Mouse (Mus musculus) small intestine, adult 2 months (tissue): ENCODE results near the gene Qrich1.

Experiments used
- CTCF ChIP-seq: fragments of 200-500 bp; IDR thresholded peaks from 2 replicates; pipeline ENCODE4 v1.5.1; 2012; ENCODE audit warnings: low read depth, mild to moderate bottlenecking, control low read depth, inconsistent platforms, low read length, moderate library complexity, mixed read lengths; ENCODE audit not compliant: insufficient replicate concordance, insufficient read length; ENCODE audit errors: extremely low read depth
- POLR2A ChIP-seq: fragments of 200-500 bp; IDR thresholded peaks from 2 replicates; pipeline ENCODE4 v1.6.1; 2012; ENCODE audit warnings: low read depth, mild to moderate bottlenecking, control low read depth, inconsistent platforms, low read length, moderate library complexity

DNA sequence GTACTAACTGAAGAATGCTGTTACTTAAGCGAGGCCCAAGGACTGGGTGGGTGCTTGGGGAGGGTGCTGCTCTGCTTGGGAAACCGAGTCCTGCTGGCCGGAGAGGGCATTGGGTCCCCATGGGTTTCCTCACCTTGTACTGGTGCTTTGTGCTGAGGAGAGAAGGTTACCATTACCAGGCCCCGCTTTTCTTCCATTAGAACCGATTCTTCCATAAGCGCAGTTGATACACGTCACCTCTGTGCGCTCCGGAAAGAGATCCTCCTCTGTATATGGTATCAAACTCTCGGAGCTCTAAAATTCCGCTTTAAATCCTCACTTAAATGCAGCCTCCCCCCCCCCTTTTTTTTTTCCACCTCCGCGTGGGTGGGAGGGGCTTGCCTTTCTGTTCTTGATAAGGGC lies 1.3 kb downstream of the Qrich1 start:
- TF ChIP-seq CTCF: no peak
- TF ChIP-seq POLR2A: no peak
